Mouse (Mus musculus) adrenal gland, adult 18-20 months (tissue): ENCODE measurements around the gene Med14. TPM values are rescaled to one million over a fixed set of nuclear protein-coding genes. Genes with fewer than 3 reads are reported as not detected.

ENCODE experiments used
- DNase-seq, 2 experiments: peaks; one replicate each; pipeline ENCODE4 v3.0.0; 2021 to 2022; ENCODE audit warnings: low spot score in 2 of 2
- long read RNA-seq, 2 experiments: library from polyadenylated mRNA; stranded (forward); transcript quantifications; one replicate each; pipeline ENCODE4 v2.0.0; 2021
- total RNA-seq, 2 experiments: library from RNA; stranded (reverse); gene quantifications; 1 replicate in 1 of 2; 2 replicates in 1 of 2; pipeline ENCODE4 v1.2.3; 2021

Gene Med14
- 10 to 100 TPM; 20.9 to 22.6 TPM for total RNA-seq
- long read RNA-seq, experiment 1, partial matches to known transcripts, result 5 of 10 reads
- long read RNA-seq, experiment 1, other reads (novel, unspliced or antisense), result 5 of 10 reads
- long read RNA-seq, experiment 2, partial matches to known transcripts, result 2 of 12 reads
- long read RNA-seq, experiment 2, other reads (novel, unspliced or antisense), result 9 of 12 reads

- DNase-seq, result peak; percentile 79 to 82
Observed at GRCm38 (mm10) chrX:12761626-12762333, at the start of gene Med14. Med14 (minus strand) TSS chrX:12762073.

GRCm38 (mm10) chrX:12800559-12800958 is 38.7 kb upstream of the Med14 start:
- DNase-seq, result no peak

- DNase-seq, result peak; percentile 3 to 20
Observed at GRCm38 (mm10) chrX:12794842-12795241, 33.0 kb upstream of the Med14 start.

DNA sequence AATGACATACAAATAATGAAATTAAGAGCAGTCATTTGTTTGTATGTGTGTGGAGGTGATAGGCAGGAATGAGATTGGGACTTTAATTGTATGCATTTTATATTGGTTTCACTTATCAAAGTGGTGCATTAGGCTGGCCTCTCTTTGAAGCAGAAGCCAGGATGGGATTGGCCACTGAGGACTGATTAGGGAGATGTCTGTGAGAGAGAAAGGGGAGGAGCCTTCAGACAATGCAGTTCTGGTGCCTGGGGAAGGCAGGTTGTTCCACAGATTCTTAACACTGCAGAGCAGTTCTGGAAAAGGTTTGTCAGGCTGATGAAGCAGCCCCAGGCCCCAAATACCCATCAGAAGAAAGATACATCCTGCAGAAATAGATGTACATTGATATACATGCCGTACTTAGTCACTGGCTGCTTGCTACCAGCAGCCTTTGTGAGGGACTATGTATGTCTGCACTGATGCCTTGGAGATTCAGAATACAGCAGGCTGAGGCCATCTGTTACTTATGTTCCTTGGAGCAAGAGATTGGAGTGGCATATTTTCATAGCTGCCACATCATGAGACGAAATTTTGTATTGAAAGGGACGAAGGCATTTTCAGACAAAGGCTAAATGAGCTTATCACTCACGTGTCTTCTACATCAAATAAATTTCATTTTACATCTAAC is 29.9 kb upstream of the Med14 start:
- no peak for DNase-seq

DNA sequence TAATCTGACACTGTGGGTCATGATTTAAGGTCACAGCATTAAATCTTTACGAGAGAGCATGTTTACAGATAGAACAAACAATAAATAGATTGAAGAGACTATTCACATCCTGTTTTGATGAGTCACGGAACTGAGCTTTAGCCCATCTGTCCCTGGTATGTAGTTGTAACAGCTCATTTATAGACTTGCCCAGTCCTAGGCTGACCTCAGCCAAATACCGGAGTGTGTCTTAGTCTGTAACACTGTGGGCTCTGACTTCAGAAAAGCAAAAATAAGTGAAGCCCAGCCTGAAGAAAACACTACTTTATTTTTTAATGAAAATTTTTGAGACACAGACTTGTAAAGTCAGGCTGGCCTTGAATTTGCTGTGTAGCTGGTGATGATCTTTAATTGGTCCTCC is 11.4 kb upstream of the Med14 start:
- DNase-seq, result no peak

DNA sequence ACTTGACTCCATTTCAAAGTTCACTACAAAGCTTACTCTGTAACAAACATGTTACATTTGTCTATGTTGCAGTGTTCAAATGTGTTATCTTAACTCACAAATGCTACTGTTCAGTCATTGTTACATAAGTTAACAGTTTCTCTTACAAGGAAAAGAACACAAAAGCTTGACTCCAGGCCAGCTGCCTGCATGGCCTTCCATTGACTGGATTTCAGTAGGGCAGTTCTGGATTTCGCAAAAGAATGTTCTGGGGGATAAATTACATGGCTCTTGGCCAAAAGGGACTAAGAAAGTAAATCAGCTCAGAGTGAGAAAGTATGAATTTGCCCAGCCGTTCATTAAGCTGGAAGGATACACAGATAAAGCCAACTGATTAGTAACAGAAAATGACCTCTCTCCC is 9.7 kb upstream of the Med14 start:
- DNase-seq, result no peak

DNA sequence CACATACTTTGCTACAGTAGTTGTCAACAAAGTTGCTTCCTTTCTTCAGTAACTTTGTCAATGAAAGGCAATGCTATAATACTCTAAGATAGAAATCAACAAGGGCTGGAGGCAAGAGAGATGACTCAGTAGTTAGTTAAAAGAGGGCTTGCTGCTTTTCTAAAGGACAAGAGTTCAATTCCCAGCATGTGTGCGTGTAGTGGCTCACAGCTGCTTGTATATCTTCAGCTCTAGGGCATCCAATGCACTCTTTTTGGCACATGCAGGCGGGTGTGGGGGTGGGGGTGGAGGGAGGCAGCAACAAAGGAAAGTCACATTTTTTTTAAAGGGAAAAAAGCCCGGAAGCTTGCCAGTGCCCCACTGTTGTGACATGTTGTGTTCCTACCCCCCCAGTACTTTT is 6.7 kb upstream of the Med14 start:
- no peak for DNase-seq

DNA sequence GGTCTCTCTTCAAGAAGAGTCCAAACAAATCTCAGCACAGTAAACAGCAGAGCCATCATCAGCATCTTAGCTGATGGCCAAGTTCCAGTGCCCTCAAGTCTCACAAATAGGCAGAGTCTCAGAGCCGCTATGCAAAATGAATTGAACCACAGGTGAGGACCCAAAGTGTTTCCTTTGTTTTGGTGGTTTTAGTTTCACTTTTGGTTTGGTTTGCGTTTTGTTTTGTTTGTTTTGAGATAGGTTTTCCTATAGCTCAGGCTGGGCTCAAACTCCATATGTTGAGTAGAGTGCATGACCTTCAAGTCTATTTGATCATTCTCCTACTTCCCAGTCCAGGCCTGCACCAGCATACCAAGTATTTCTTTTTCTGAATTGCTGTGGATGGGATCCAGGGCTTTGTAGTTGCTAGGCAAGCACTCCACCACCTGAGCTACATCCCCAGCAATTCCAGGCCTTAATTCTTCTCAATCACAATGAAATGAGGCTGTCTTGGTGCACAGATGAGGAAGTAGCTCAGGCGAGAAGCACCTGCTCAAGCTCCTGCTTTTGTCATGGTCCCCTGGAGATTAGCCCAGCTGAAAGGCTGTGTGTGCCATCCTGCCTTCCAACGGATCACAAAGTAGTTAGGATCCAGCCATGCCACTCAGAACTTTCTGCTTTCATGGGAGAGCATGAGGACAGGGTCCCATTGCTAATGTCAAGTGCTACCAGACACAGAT is 5.1 kb upstream of the Med14 start:
- no peak for DNase-seq

DNA sequence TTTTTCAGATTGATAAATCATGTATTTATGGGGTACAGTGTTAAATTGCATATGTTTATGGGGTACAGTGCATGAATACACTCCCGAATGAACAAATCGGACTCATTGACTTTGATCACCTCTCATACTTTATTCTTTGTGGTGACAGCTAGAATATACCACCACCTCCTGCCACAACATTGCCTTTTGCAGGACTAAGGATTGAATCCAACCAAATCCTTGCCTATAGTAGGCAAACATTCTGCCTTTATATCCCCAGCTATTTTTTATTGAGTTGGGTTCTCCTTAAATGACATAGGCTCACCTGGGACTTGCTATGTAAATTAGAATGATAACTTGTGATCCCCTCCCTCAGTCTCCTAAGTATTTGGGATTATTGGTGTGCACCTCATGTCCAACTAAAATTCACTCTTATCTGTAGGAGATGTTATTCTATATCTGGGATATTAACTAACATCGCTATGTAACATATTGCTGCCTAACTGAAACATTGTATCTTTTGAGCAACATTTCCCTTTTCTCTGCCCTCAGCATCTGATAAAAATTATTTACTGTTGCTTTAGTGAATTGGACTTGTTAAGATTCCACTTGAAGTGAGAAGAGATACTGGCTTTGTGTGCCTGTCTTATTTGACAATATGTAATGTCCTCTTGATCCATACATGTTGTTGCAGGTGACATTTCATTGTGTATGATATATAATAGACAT is 1.4 kb upstream of the Med14 start:
- no peak for DNase-seq

DNA sequence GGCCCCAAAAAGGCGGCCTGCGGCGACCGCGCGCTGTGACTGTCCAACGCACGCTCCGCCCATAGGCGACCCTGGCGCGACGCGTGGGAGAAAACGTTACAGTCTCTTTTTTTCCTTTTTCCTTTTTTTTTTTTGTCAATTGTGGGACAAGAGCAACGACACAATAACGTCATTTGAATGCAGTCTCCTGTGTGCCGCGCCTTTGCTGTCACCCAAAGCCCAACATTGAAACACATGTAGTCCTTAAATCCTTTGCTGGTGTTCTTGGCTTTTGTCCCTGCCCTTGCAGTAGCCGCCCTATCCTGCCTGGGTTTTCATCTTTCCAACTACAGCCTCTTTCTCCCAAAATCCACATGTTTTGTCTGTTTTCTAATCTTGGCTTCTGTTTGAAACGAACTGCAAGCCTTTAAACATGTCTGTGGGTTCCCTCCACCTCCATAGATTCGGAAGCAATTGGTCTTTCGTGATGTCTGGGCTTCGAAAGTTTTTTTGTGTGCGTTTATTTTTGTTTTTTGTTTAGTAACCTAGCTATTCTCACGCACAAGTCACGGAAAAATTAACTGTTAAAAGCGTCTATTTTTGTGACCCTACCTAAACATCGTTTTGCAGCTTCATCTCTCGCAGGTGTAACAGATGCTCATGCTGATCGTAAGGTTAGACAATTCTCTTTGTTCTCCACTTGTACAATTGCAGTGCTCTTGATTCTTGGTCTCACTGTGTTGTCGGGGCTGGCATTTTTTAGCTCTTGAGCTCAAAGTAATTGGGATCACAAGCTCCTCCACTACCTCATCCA is 657 bp upstream of the Med14 start:
- DNase-seq, result no peak

DNA sequence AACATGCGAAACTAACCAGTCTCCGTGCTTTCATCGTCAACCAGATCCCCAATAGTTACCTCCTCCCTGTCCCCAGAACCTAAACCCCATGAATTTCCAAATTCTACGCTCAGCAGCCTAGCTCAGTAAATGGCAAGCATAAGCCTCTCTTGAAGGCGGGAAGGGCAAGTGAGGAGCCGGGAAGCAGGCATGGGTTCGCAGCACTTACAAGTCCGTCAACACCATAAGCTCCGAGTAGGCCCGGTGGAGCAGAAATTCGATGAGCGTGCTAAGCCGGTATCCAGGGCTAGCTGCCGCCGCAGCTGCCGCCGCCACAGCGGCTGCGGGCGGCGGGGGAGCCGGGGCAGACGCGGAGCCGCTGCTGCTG is 631 bp downstream of the Med14 start:
- DNase-seq, result no peak

- DNase-seq, result no peak
Observed at GRCm38 (mm10) chrX:12760501-12760900, 1.4 kb downstream of the Med14 start.

GRCm38 (mm10) chrX:12759625-12760024 is 2.2 kb downstream of the Med14 start:
- no peak for DNase-seq

- no peak for DNase-seq
Observed at GRCm38 (mm10) chrX:12747886-12748285, 14.0 kb downstream of the Med14 start.

- no peak for DNase-seq
Observed at GRCm38 (mm10) chrX:12746729-12747128, 15.1 kb downstream of the Med14 start.

GRCm38 (mm10) chrX:12740396-12740795 is 21.5 kb downstream of the Med14 start:
- DNase-seq, result no peak

GRCm38 (mm10) chrX:12716036-12716435 is 45.8 kb downstream of the Med14 start:
- DNase-seq, result no peak

DNA sequence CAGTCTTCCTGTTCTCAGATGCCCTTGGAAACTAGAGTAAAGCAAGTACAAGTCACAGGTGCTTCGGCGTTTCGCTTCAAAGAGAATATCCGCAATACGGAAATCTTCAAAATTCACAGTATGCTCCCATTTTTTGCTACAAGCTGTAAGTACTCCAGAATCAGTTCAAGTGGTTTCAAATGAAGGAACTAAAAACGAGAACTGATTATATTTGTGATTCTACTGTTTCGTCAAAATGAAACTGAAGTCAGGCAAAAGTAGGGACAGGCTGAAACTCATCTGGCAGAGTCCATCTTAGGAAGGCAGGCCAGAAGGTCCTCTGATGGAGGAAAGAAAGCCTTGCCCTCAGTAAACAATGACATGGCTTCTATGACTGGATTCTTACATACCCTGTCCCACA is 48.1 kb downstream of the Med14 start:
- DNase-seq, result no peak

DNA sequence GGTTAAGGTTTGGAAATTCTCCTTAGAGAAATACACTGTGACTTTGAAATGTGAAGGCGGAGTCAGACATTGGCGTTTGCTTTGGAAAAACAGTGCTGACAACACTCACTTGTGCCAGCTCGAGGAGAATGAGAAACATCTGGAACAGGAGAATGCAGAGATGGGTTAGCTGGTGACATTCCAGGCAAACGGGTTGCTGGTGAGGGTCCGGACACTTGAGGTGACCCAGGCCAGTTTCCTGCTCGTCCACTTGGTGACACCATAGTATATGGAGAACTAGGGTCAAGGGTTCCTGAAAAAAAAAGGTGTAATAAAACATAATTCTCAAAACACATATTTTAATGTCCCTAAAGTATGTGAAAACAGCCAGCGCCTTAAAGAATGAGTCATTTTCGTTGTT is 75.0 kb downstream of the Med14 start:
- DNase-seq, result no peak

GRCm38 (mm10) chrX:12686071-12686470 is 75.8 kb downstream of the Med14 start:
- DNase-seq, result no peak
